Mouse (Mus musculus): ENCODE results near the gene Nectin2. TPM values are rescaled to one million over a fixed set of nuclear protein-coding genes. Genes with fewer than 3 reads are reported as not detected.

The Nectin2 gene
- total RNA-seq, 2 experiments from 2014 or later = 7.9 to 8.2 TPM

DNA sequence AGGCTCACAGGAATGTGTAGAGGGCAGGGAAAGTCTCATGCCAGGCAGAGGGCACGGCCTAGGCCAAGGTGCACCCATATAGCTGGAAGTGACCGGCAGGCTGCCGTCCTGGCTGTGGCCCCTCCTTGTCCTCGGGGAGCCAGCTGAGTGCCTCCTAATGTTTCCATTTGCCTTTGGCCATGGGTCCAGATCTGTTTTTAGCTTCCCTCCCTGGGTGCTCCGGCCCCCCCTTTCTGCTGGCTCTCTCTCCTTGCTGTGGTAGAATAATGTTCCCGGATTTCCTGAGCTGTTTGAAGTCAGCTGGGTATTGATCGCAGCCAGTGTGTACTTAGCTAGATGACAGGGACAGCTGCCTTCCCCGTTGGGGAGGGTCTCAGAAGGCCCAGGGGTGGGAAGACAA, 33.3 kb upstream of the Nectin2 start:
- H3K27ac ChIP-seq = no peak overlapping the region
- intact Hi-C loops (cut with DNase I) = no loop called here

DNA sequence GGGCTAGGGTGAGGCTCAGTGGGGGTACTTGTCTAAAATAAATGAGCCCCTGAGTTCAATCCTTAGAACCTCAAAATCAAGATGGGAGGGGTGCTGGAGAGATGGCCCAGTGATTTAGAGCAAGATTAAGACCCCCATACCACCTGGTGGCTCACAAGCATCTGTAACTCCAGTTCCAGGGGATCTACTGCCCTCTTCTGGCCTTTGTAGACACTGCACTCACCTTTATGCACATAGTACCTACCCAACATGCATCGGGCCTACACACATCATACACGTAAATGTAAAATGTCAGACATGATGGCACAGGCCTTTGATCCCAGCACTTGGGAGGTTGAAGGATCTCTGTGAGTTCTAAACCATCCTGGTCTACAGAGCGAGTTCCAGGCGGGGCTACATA, 32.4 kb upstream of the Nectin2 start:
- Histone ChIP-seq H3K4me3 (no peak overlapping the region), H3K27ac (no peak overlapping the region)
- DNase-seq (ENCODE audit: extremely low spot score in 1 of 2, low spot score in 2 of 2) = no peak
- TF ChIP-seq CTCF (IDR thresholded peaks at IDR 0.05) = peak; percentile 45
- intact Hi-C loops (cut with DNase I) = no loop called here

More for the DNA sequence above, 33.3 kb upstream of the Nectin2 start:
- no peak for DNase-seq (ENCODE audit: extremely low spot score in 1 of 2, low spot score in 2 of 2)
- TF ChIP-seq CTCF (IDR thresholded peaks at IDR 0.05) = no peak
- H3K4me3 ChIP-seq = no peak overlapping the region

DNA sequence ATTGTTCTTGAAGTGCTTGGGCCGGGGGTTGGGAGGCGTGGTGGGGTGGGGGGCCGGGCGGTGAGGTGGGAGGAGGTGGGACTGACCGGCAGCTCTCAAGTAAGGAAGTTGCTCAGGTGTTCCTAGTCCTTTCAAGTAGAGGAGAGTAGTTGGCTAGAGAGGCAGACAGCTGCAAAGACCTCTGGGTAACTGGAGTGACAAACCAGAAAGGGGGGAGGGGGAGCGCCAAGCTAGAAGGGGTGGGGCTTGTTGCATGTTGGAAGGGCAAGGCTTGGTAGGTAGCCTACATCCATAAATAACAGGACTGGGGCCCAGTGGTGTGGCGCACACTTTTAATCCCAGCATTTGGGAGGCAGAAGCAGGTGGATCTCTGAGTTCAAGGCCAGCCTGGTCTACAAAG, 31.5 kb upstream of the Nectin2 start:
- intact Hi-C loops (cut with DNase I) = no loop called here
- Histone ChIP-seq H3K4me3 (no peak overlapping the region), H3K27ac (no peak overlapping the region)
- DNase-seq (ENCODE audit: extremely low spot score in 1 of 2, low spot score in 2 of 2) = no peak
- TF ChIP-seq CTCF (IDR thresholded peaks at IDR 0.05) = no peak

DNA sequence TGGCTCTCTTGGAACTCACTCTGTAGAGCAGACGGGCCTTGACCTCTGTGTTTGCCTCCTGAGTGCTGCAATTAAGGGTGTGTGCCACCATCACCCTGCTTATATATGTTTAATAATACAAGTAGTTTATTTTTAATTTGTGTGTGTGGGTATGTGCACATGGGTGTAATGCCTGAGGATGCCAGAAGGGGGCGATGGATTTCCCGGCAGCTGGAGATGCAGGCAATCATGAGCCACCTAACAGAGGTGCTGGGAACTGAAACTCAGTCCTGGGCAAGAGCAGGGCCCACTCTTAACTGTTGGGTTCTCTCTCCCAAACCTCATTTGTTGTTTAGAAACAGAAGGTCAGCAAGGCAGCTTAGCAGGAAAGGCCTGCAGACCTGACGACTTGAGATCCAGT, 29.6 kb upstream of the Nectin2 start:
- DNase-seq (ENCODE audit: extremely low spot score in 1 of 2, low spot score in 2 of 2) = no peak
- H3K27ac ChIP-seq = no peak overlapping the region
- TF ChIP-seq CTCF (IDR thresholded peaks at IDR 0.05) = peak; percentile 12
- intact Hi-C loops (cut with DNase I) = no loop called here
- H3K4me3 ChIP-seq = no peak overlapping the region

DNA sequence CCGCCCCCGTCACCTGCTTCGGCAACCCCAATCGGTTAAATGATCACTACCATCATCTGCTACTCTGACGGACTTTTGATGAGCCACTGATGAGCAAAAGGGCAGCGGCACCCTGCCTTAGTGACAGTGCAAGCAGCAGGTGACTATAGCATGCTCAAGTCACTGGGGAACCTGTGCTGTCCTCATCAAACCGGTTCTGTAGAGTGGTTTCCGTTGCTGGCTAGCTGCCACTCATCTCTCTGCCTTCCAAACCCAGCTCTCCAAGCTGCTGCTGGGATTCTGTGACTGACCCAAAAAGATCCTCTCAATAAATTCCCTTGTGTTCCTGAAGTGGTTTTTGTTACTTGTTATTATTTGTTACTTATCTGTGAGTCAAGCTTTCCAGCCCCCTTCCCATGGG, 28.4 kb upstream of the Nectin2 start:
- TF ChIP-seq CTCF (IDR thresholded peaks at IDR 0.05) = no peak
- no peak overlapping the region for H3K4me3 ChIP-seq
- DNase-seq (ENCODE audit: extremely low spot score in 1 of 2, low spot score in 2 of 2) = no peak
- no peak overlapping the region for H3K27ac ChIP-seq
- intact Hi-C loops (cut with DNase I) = no loop called here

DNA sequence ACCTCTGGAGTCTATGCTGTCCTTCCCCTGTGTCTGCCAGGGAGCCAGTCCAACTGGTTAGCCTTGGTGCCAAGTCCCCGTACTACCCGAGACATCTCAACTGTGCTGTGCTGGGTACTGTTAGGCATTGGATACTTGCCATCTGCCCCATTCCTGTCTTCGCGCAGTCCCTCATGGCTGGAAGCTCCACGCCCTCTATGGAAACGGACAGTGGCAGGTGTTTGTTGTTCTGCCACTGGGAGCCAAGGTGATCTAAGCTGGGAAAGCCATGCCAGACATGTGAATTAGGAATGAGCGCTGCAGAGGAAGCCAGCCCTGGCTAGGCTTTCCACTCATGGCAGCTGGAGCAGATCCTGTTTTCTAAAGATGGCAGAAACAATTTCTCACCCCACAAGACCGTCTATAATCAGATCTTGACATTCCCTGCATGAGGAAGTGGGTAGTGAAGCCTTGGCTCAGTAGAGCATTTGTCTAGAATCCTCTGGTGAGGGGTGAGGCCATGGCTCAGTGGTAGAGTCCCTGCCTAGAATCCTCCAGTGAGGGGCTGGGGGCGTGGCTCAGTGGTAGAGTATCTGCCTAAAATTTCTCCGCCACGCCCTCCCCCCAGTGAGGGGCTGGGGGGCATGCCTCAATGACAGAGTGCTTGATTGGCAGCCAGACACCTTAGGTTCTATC, 26.9 kb upstream of the Nectin2 start:
- no peak for DNase-seq (ENCODE audit: extremely low spot score in 1 of 2, low spot score in 2 of 2)
- Histone ChIP-seq H3K4me3 (no peak overlapping the region), H3K27ac (no peak overlapping the region)
- intact Hi-C loops (cut with DNase I) = no loop called here
- TF ChIP-seq CTCF (IDR thresholded peaks at IDR 0.05) = no peak

DNA sequence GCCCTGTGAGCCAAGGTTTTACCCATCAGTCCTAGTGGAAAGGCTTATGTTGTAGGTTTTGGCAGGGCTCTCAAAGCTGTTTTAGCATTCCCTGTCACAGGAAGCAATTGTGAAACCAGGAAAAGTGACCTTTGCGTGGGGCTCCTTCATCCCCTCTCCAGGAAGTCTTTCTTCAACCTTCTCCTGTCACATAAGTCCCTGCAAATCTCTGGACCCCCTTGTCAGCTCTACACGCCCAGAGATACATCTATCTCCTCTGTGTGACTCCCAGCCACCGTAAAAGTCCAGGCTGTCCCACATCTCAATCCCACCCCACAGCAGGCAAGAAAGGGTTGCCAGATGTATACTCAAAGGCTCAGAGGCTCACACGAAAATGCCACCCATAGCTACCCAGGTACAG, 21.4 kb upstream of the Nectin2 start:
- intact Hi-C loops (cut with DNase I) = no loop called here
- no peak for TF ChIP-seq CTCF (IDR thresholded peaks at IDR 0.05)
- no peak for DNase-seq (ENCODE audit: extremely low spot score in 1 of 2, low spot score in 2 of 2)
- Histone ChIP-seq H3K4me3 (no peak overlapping the region), H3K27ac (no peak overlapping the region)

DNA sequence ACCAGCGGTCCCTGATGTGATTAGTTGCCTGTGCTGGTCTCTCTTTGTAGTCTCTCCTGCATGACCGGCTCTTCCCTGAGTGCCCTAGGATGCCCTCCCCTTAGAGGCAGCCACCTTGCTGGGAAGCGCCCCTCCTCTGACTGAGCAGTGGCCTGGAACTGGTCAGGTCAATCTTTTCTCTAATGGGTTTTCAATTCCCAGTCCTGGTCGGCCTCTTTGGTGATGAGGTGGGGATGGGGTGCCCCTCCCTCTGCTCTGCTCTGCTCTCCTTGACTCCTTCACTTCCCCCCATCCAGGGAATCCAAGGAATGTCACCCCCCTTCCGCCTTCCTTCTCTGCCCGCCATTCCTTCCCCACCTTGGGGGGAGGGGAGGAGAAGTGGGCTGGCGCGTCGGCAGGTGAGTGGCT, 20.7 kb upstream of the Nectin2 start, which contains the start of gene Bcam:
Bcam (minus strand) TSS at position 33 of the 408 bp plus-strand sequence.
- Histone ChIP-seq H3K4me3 (peak within 1 kb of the TSS; percentile 49), H3K27ac (peak within 1 kb of the TSS; percentile 54; the same call in 1 of the 2 replicates)
- DNase-seq (ENCODE audit: extremely low spot score in 1 of 2, low spot score in 2 of 2) = no peak
- intact Hi-C loops (cut with DNase I) = no loop called here
- no peak for TF ChIP-seq CTCF (IDR thresholded peaks at IDR 0.05)

DNA sequence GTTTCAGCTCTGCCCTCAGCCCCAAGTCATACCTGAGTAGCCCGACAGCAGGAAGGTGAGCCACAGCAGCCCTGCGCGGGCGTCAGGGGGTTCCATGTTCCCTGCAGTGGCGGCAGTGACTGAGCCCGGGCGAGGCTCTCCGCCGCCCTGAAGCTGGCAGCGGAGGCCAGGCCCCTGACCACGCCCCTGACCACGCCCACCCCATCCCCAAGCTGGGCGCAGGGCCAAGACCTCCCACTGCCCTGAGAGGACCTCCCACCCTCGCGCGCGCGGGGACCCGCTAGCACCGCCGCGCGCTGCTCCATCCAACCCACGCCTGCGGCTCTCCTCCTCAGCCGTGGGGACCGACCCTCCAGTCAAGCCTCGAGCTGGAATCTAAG, 20.1 kb upstream of the Nectin2 start:
- intact Hi-C loops (cut with DNase I) = no loop called here
- peak overlapping the region; percentile 54; the same call in 1 of the 2 replicates for H3K27ac ChIP-seq
- H3K4me3 ChIP-seq = peak overlapping the region; percentile 49
- DNase-seq (ENCODE audit: extremely low spot score in 1 of 2, low spot score in 2 of 2) = peak; percentile 62 to 71
- TF ChIP-seq CTCF (IDR thresholded peaks at IDR 0.05) = no peak

DNA sequence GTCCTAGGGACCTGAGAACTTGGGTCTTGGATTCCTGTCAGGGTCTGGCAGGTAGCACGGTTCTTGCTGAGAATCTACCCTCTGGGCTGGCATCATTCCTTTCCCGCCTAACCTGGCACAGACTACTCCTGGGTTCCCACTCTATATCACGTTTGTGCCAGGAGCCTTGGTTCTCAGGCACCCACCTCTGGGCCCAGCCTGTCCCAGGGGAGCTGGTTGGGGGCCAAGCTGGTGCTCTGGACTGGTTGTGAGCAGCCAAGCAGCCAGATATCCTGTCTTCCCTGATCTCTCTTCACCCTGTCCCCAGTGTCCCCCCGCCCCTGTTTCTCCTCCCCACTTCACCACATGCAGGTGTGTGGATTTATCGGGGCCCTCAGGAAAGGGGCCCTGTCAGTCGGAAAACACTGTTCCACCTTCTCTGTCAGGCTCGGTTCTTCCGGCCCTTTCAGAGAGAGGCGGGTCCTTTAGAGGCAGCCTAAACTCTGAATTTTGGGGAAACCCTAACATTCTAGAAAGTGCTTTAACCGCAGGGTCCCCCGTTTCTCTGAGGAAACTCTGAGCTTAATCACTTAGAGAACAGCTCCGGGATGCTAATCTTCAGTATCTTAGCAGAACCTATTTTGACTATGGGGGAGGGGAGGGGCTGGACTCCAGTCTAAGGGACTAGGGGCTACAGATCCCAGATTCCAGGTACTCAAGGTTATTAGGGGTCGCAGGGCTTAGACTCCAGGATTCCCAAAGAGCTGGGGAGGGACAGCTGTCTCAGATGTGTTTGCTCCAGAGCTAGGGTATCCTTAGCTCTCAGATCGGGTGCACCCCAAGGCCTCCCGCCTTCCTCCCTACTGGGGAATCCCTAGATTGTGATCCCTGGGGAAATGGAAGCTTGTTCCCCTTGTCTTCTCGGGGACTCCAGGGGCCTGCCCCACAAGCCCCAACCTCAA, 19.4 kb upstream of the Nectin2 start:
- H3K27ac ChIP-seq = peak overlapping the region; percentile 54; the same call in 1 of the 2 replicates
- no peak for TF ChIP-seq CTCF (IDR thresholded peaks at IDR 0.05)
- H3K4me3 ChIP-seq = peak overlapping the region; percentile 49
- no peak for DNase-seq (ENCODE audit: extremely low spot score in 1 of 2, low spot score in 2 of 2)
- intact Hi-C loops (cut with DNase I) = no loop called here

DNA sequence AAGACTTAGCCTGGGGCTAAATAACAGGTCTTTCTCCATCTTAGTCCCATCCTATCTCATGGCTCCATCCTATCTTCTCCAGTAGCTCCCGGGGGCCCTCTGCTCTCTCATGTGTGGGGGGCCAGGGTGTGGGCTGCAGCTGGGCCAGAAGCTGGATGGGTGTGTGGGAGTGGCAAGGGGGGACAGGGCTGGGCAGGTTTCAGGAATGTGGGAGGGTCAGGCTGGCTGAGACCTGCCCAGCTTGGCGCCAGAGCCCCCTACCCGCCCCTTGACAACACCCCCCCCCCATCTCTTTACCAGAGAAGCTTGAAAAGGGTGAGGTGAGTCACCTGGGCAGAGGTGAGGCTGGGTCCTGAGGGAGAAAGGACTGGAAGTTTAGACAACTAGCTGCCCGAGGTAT, 18.7 kb upstream of the Nectin2 start:
- intact Hi-C loops (cut with DNase I) = no loop called here
- TF ChIP-seq CTCF (IDR thresholded peaks at IDR 0.05) = no peak
- Histone ChIP-seq H3K27ac (no peak overlapping the region), H3K4me3 (no peak overlapping the region)
- DNase-seq (ENCODE audit: extremely low spot score in 1 of 2, low spot score in 2 of 2) = no peak

DNA sequence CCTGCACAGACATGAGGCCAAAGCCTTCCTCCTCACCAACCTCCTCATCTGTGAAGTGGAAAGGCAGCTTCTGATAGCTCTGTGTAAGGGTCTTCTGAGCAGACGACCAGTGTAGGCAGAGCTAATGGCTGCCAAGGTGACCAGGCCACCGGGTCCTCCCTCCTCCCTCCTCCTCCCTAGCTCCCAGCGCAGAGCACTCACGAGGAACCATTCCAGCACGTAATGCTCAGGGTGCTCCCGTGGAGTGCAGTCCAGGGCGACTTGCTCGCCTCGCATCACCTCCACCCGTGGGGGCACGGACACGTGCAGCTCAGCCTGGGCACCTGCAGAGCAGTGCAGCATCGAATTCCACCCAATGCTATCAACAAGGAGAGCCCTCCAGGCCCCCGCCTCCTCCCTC, 18.0 kb upstream of the Nectin2 start:
- DNase-seq (ENCODE audit: extremely low spot score in 1 of 2, low spot score in 2 of 2) = no peak

More for the DNA sequence above, 18.0 kb upstream of the Nectin2 start:
- intact Hi-C loops (cut with DNase I) = no loop called here
- no peak for TF ChIP-seq CTCF (IDR thresholded peaks at IDR 0.05)
- H3K4me3 ChIP-seq = no peak overlapping the region
- H3K27ac ChIP-seq = no peak overlapping the region
